Mouse (Mus musculus) testis, adult 10 weeks (tissue): ENCODE measurements around the gene Slc45a2. TPM values are rescaled to one million over a fixed set of nuclear protein-coding genes. Genes with fewer than 3 reads are reported as not detected.

Experiments
- polyA plus RNA-seq: library from polyadenylated mRNA; stranded (reverse); fragments of 350-450 nt; fragmentation: Illumina TruSeq; extraction: RNeasy Lipid Tissue Mini Kit (QIAGEN cat#74804); gene quantifications from one replicate; pipeline ENCODE4 v1.2.3, GENCODE M21; 2014; ENCODE audit warnings: low read depth, low replicate concordance

Gene Slc45a2
- polyA plus RNA-seq: not detected

DNA sequence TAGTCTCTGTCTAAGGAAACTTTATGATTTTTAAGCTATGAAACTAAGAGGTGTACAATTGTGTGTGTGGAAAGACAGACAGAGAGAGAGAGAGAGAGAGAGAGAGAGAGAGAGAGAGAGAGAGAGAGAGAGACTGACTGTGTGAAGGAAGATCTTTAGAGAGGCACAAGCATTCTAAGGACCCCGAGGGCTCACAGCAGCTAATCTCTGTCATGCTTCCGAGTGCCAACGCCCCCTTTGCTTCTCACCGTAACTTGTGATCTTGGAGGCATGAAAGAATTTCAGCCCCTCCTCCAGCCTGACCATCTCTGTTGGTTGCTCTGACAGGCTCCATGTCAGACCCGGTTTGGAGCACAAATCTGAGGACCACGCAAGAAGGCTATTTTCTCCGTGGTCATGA is at the start of gene Slc45a2:
TSS of gene Slc45a2 (plus strand) at position 301 of the 400 bp plus-strand sequence.

DNA sequence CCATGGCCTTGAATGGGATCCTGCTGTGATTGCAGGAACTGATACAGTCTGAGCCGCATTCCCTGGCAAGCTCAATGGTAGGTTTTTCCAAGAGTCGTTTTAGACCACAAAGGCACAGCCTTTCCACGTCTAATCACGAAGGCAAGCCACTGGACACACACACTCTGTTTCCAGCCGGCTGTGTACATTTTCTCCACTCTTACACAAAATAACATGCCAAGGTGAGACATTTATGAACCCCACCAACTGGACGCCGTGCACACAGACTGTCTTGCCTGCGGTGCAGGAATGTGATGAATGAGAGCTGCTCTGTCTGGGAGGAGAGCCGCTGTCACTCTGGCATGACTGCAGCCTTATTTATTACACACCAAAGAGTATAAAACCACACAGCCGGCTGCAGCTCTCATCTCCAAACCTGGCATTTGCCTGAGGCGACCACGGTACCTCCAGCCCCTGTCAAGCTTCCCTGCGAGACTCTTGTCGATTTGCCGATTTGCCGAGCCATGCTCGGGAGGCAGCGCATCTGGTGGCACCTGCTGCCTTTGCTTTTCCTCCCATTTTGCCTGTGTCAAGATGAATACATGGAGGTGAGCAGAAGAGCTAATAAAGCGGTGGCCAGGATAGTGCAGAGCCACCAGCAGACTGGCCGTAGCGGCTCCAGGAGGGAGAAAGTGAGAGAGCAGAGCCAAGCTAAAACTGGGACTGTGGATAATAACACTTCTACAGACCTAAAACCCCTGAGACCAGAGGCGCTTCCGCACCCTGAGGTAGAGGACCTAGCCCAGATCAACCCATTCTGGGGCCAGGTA is 48.4 kb upstream of the Slc45a2 start, which contains the start of gene C1qtnf3:
TSS of gene C1qtnf3 (plus strand) at position 382 of the 809 bp plus-strand sequence.

DNA sequence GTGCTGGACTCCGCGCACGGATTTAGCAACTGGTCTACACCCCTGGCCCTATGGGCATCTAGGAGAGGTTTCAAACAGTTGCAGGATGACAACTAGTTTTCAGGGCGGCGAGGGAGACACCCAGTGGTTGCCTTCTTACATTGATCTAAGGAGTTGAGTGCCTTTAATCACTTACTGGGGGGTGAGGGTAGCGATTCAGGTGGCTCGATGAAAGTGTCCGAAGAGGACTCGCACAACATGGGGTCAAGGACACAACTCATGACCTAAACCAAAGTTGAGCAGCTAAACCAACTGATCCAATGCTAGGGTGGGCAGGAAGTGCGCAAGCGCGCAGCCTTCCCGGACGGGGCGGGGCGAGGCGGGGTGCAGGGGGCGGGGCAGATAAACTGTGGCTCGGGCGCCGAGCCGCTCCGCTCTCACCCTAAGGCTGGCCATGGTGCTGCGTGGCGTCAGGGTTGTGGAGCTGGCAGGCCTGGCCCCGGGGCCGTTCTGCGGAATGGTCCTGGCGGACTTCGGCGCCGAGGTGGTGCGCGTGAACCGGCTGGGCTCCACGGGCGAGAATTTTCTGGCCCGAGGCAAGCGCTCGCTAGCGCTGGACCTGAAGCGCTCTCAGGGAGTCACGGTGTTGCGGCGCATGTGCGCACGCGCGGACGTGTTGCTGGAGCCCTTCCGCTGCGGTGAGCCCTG is 19.0 kb upstream of the Slc45a2 start, which contains the start of gene Amacr:
TSS of gene Amacr (plus strand) at position 380 of the 687 bp plus-strand sequence.

DNA sequence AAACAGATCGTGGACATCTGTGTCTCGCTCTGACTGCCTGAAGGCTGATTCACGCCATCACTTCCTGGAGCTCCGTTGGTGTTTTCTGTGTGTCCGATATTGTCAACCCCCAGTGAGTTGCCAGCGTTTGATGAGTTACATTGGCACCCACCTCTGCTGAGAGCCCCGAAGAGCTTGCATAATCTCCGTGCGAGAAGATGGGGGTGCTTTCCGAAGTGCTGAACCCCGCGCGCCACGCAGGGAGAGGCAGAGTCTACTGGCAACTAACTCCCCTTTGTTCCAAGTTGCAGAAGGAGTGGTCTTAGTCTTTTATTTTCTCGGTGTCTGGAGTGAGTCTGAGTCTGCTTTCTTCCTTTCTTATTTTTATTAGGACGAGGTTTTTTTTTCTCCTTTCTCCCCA is 37.2 kb downstream of the Slc45a2 start, which contains the start of gene Rxfp3:
TSS of gene Rxfp3 (minus strand) at position 281 of the 400 bp plus-strand sequence.

DNA sequence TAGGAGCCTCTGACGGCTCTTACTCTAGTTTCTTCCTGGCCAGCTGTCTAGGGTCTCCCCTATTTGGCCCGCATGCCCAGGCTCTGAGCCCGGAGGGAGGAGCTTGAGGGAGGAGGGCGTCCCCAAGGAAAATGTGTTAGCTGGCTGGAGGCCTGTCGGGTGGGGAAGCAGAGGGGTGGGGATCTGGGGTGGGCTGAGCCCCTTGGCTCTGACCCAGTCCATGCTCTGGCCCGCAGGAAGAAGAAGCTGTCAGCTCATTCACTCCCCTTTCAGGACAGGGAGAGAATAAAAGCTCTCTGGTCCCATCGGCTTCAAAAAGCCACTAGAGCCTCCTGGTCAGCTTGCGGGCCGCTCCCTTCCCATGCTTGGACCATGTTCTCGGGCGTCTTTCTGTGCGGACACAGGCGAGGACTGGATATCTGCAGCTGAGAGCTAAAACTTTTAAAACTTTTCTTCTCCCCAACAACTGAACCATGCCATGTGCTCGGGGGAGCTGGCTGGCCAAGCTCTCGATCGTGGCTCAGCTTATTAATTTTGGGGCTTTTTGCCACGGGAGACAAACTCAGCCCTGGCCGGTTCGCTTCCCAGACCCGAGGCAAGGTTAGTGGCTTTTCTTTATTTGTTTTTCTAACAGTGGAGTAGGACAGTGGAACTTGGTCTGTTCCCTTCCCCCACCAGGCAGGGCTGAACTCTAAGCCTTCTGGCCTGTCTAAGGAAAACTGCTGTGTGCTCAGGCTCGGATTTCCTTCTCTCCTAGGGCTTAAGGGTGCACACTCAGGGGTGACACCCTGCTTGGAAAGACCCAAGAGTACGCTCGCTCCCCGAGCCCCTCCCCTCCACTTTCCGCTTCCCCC is 64.3 kb downstream of the Slc45a2 start, which contains the start of gene Adamts12:
TSS of gene Adamts12 (plus strand) at position 233 of the 854 bp plus-strand sequence.

Other genes starting within 250 kb of the Slc45a2 start
- 21.6 TPM for gene C1qtnf3, start 48.4 kb upstream of the Slc45a2 start, polyA plus RNA-seq
- gene Amacr, start 19.0 kb upstream of the Slc45a2 start, polyA plus RNA-seq: 2.1 TPM
- not detected for gene Rxfp3, start 37.3 kb downstream of the Slc45a2 start, polyA plus RNA-seq
- 0.70 TPM for gene Adamts12, start 64.1 kb downstream of the Slc45a2 start, polyA plus RNA-seq